Mouse (Mus musculus): ENCODE data around the gene Cops9.

The Cops9 gene

DNA sequence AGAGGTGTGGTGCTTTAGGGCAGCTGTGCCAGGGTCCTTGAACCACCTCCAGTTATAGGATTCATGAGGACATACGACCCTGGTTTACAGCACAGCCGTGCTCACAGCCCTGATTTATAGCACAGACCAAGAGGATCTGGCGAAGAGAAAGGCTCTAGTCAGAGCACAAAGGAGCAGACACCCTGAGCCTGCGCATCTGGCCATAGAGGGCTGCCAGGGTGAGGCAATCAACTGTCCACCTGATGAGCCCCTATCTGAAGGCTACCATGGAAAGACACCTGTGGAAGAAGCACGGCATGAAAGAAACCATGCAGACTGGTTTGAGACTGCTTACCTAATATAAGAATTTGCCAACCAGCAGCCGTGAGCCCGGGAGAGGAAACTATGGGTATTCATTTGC lies 4.8 kb upstream of the Cops9 start:
- DNase-seq (ENCODE audit: low spot score): no peak

DNA sequence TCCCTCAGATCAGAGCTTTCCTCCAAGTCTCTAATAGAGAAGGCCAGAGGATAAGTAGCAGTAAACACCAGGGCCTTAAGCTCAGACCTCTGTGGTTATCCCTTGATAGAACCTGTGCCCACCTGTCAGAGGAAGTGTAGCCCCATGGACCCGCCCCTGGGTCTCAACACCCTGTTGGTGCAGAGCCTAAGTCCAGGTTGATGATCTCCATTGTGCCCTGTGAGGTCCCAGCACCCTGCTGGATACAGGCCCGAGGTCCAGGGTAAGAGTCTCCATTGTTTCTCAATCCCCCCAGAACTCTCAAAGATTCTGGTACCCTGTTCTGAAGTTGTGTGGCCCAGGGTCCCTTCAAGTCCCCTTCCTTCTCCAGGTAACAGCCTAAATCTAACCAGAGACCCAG lies 4.3 kb upstream of the Cops9 start:
- DNase-seq (ENCODE audit: low spot score): no peak

- DNase-seq (ENCODE audit: low spot score): no peak
These were observed 3.1 kb upstream of the Cops9 start for GRCm38 (mm10) chr1:92644916-92645315.

DNA sequence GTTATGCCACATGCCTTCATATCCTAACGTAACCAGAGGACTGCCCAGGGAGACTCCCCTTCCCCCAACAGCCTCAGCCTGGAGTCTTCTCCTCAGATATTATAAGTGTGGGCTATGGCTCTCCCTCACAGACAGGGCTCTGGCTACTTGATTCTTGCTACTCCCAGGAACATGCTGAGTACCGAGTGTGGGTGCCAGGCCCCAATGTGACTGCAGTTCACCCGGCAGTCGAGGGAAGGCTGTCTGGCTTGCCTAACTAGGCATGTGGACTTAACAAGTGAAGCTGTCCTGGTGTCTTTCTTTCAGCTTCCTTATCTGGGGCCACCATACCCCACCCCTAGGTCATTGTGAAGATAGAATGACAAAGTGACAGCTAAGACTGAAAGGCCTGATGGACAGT lies 1.9 kb upstream of the Cops9 start:
- no peak for DNase-seq (ENCODE audit: low spot score)

- DNase-seq (ENCODE audit: low spot score): no peak
These were observed 1.4 kb downstream of the Cops9 start for GRCm38 (mm10) chr1:92640393-92640792.

- DNase-seq (ENCODE audit: low spot score): no peak
These were observed 3.0 kb downstream of the Cops9 start for GRCm38 (mm10) chr1:92638736-92639135.

- no peak for DNase-seq (ENCODE audit: low spot score)
These were observed 3.6 kb downstream of the Cops9 start for GRCm38 (mm10) chr1:92638181-92638580.

DNA sequence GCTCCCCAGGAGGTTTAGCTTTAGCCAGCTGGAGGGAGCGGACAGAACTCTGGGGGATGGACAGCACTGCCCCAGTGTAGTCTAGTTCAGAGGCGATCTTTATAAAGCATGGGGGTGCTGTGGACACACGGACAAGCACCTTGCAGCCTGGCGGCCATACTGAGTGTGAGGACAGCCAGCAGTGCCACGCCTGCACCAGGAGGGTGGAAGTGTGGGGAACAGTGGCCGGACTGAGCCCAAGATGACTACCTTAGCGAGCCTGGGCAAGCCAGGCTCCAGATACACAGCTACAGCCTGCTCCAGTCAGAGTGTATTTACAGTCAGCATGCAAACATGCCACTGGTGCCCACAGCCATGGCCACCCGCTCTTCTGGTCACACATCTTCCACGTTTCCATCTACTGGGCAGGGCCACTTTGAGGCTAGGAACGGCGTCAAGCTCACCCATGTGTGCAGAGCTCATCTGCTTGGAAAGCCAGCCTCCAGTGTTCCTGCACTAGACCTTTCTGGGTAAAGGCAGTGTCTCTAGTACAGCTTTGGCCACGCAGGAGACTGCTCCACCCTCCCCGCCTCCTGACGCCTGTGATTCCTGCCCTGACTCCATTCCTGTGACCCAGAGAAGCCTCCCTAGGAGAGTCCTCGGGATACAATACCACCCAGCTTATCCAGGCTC lies 4.1 kb downstream of the Cops9 start:
- DNase-seq (ENCODE audit: low spot score): no peak

DNA sequence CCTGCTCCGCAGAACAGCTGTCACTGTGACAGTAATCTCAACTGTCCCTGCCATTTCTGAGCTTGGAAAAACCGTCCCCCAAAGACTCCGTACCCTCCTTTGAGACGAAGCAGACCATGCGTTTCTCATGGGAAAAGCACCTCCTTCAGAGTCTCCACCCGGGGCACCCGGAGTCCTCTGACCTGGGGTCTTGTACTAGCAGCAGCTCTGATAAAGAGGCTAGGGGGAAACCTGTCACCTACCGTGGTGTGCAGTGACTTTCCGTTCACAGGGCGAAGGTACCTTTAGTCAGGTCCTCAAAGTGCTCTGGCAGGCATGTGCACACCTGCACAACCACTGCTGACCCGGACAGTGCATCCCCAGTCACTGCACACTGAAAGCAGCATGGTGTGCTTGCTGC lies 5.1 kb downstream of the Cops9 start:
- no peak for DNase-seq (ENCODE audit: low spot score)

DNA sequence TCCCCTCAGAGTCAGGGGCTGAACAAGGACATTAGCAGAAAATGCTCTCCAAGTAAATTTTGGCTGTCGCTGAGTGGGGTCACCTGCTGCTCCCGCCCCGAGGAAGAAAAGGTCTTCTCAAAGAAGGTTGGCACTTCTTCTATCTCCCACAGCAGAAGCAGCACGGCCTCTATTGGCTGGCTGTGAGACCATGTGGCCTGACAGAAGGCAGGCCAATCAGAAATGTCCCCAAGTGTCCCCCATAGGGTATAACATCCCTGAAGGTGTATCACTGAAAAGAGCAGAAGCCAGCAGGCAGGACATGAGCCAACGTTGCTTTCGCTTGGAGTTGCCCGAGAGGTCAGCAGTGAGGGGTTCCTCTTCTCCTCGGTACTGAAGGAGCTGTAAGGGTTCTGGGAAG lies 5.8 kb downstream of the Cops9 start:
- DNase-seq (ENCODE audit: low spot score): no peak

DNA sequence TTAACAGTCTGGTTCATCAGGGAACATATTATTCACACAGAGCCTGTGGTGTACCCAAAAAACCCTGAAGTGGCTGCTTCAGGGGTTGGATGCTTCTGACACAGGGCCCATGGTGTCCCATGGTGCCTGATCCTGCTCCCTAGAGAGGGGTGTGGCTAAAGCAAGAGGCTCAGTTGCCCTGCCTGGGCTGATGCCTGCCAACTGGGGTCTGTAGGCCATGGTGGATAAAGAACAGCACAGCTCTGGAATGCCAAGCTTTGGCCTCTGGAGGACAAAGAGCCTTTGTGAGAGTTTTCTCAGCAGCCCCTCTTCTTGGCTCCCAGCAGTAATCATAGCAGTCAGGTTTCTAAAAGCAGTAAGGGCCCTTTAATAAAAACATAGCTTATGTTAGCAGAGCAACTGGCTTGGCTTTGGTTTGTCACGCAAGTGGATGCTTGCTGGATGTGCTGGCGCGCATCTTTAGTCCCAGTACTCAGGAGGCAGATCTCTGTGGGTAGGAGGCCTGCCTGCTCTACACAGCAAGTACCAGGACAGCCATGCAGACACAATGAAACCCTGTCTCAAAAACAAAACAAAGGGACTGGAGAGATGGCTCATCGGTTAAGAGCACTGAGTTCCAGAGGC lies 6.7 kb downstream of the Cops9 start:
- no peak for DNase-seq (ENCODE audit: low spot score)

- no peak for DNase-seq (ENCODE audit: low spot score)
These were observed 7.2 kb downstream of the Cops9 start for GRCm38 (mm10) chr1:92634569-92634968.

- no peak for DNase-seq (ENCODE audit: low spot score)
These were observed 8.1 kb downstream of the Cops9 start for GRCm38 (mm10) chr1:92633726-92634125.

- no peak for DNase-seq (ENCODE audit: low spot score)
These were observed 8.8 kb downstream of the Cops9 start for GRCm38 (mm10) chr1:92632948-92633347.

DNA sequence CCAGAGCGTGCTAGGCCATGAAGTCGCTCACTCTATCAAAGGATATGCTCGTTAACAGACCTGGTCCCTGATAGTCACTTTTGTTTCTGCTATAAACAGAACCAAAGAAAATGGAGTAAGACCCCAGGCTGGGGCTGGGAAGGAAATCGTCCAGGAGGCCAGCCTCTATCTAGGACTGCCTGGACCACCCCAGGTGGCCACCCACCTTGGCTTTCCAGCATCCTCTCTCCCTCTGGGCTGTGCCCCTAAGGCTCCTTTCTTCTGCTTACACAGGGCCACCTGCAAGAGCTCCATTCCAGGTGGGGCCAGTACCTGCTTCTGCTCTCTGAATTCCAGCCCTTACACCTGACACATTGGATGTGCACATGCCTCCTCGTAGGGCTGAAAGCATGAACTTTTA lies 9.6 kb downstream of the Cops9 start:
- DNase-seq (ENCODE audit: low spot score): no peak

GRCm38 (mm10) chr1:92628227-92628626 lies 13.6 kb downstream of the Cops9 start:
- no peak for DNase-seq (ENCODE audit: low spot score)

- no peak for DNase-seq (ENCODE audit: low spot score)
These were observed 23.4 kb downstream of the Cops9 start for GRCm38 (mm10) chr1:92618360-92618759.

- DNase-seq (ENCODE audit: low spot score): no peak
These were observed 24.3 kb downstream of the Cops9 start, which contains the start of gene Olfr12 for GRCm38 (mm10) chr1:92617488-92617887. Gene Olfr12 (plus strand): TSS chr1:92617788.

DNA sequence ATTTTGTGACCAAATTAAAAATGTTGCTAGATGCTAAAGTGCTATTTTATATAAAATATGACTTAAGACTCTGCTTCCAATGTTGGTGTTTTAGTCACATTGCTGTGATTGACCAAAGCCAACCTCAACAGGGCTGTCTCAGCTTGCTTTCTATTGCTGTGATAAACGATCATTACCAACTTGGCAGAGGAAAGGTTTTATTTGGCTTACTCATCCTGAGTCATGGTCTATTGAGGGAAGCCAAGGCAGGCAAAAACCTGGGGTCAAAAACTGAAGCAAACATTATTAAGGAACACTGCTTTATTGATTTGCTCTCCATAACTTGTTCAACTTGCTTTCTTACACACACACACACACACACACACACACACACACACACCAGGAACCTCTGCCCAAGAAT lies 25.7 kb downstream of the Cops9 start:
- no peak for DNase-seq (ENCODE audit: low spot score)

GRCm38 (mm10) chr1:92614516-92614915 lies 27.3 kb downstream of the Cops9 start:
- DNase-seq (ENCODE audit: low spot score): no peak

DNA sequence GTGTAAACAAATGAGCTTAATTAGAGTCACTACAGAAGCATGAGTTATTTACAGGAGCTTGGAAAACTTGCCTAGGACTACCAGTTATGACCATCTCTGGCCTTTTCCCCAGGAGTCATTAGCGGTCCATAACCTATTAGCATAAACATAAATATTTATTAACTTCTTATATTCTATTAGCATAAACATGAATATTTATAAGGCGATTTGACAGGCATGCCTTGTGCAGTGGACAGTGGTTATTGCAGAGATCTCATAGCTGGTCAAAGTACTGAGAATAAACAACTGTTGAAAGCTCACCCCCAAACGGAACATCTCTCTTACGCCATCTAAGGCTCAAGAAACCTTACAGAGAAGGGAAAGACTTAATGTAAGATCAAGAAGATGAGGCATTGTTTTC lies 28.6 kb downstream of the Cops9 start:
- DNase-seq (ENCODE audit: low spot score): no peak

- peak; percentile 9 for DNase-seq (ENCODE audit: low spot score)
These were observed 30.8 kb downstream of the Cops9 start for GRCm38 (mm10) chr1:92611008-92611407.

GRCm38 (mm10) chr1:92607711-92608110 lies 34.1 kb downstream of the Cops9 start:
- no peak for DNase-seq (ENCODE audit: low spot score)

DNA sequence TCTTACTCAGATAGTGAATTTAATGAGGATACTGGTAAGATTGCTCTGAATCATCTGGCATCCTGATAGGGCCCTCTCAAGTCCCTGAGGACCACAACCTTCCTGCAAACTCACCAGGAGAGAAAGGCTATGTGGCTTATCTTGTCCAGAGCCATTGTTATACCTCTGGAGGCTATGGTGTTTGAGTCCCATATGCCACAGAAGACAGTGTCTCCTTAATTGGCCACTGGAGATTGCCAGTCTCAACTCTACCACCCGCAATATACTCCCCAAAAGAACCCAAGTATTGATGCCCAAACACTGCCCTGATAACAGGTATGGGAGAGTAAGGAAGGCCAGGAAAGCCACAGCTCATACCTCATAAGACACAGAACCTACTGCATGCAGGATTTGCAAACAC lies 36.3 kb downstream of the Cops9 start, which contains the start of gene Olfr1410:
TSS of gene Olfr1410 (plus strand) at position 301 of the 400 bp plus-strand sequence.
- no peak for DNase-seq (ENCODE audit: low spot score)

Measured in yolk sac, embryonic 10.5 days (tissue).